Mouse (Mus musculus) neural tube, embryonic 14.5 days (tissue): ENCODE data around the gene B230307C23Rik. TPM values are rescaled to one million over a fixed set of nuclear protein-coding genes. Genes with fewer than 3 reads are reported as not detected.
A peak's percentile ranks its signal among the peaks of the same experiment; 100 is the strongest.

Experiments used
- ATAC-seq: fragments of 200-750 bp; cut with Nextera tagmentation; 2 replicates; pipeline ENCODE4 v1.8.0; 2017; ENCODE audit warnings: low read depth, mild to moderate bottlenecking, moderate TSS enrichment, moderate library complexity
- H3K27ac ChIP-seq: fragments of 300-500 bp; sonication (generic); 2 replicates; pipeline ENCODE4 v1.5.1; 2014; ENCODE audit warnings: low read depth, mild to moderate bottlenecking, control low read depth, low read length, moderate library complexity, mixed read lengths
- H3K27me3 ChIP-seq: fragments of 300-500 bp; sonication (generic); 2 replicates; pipeline ENCODE4 v1.6.1; 2014; ENCODE audit warnings: low read length; ENCODE audit not compliant: control insufficient read depth, insufficient read depth
- H3K36me3 ChIP-seq: fragments of 300-500 bp; sonication (generic); 2 replicates; pipeline ENCODE4 v1.6.1; 2014; ENCODE audit warnings: low read length, mixed read lengths; ENCODE audit not compliant: control insufficient read depth, insufficient read depth
- H3K4me1 ChIP-seq: fragments of 300-500 bp; sonication (generic); 2 replicates; pipeline ENCODE4 v1.6.1; 2014; ENCODE audit warnings: low read length; ENCODE audit not compliant: control insufficient read depth, insufficient read depth
- H3K4me2 ChIP-seq: fragments of 300-500 bp; sonication (generic); 2 replicates; pipeline ENCODE4 v1.6.1; 2014; ENCODE audit warnings: mild to moderate bottlenecking, low read depth, low read length, control low read depth
- H3K4me3 ChIP-seq: fragments of 300-500 bp; sonication (generic); 2 replicates; pipeline ENCODE4 v1.5.1; 2014; ENCODE audit warnings: low read depth, low read length, control low read depth, mixed read lengths
- H3K9ac ChIP-seq: fragments of 300-500 bp; sonication (generic); replicated peaks from 2 replicates; pipeline ENCODE4 v1.6.1; 2014; ENCODE audit warnings: low read depth, mild to moderate bottlenecking, control low read depth, low read length, mixed read lengths
- H3K9me3 ChIP-seq: fragments of 300-500 bp; sonication (generic); 2 replicates; pipeline ENCODE4 v1.6.1; 2016; ENCODE audit warnings: low read length; ENCODE audit not compliant: control insufficient read depth
- WGBS: fragments of 180-500 bp; shearing (Covaris S2); extraction: QIAGEN DNeasy Blood & Tissue Kit; methylation state at CpG from one replicate; pipeline ENCODE4 v1.1.7; 2014; 5-methylcytosine and 5-hydroxymethylcytosine counted together
- polyA plus RNA-seq: library from polyadenylated mRNA; unstranded; fragments of >200 nt; fragmentation: Nextera tagmentation; extraction: Ambion mirVana; gene quantifications from 2 replicates; pipeline ENCODE4 v1.2.1, GENCODE M21; 2014

B230307C23Rik gene
- 21.8 and 35.7 TPM in 2 replicates for polyA plus RNA-seq

DNA sequence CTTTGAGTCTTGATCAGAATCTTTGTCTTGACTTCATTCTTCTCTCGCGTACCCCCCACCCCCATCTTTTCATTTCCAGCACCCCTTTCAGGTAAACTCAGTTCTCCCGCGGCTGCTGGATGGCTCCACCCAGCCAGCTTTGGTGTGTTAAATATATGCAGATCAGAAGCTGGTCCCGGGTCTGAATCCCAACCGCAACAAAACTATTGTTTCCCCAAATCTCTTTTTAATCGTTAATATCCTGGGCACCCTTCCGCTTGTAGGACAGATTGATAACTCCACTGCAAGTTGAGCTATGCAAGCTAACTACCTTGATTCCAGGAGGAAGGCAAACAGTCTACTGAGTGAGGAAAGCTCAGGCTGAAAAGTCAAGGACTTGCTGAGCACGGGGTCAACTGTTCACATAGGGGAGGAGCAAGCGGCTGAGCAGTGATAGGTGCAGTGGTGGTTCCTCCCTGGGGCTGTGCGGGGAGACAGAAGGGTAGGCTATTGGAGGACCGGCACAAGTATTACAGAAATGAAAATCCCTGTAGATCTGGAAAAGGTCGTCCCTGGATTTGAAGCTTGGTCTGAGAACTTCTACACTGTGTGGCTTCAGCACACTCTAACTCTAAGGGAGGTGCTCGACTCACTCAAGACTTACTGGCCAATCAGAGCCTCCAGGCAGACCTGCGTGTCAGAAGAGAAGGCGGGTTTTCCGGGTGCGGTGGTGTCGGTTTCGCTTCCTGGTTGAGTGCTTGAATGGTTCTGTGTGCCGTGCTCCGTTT lies at the start of gene B230307C23Rik:
TSS of gene B230307C23Rik (plus strand) at position 700 of the 767 bp plus-strand sequence.
- 2% methylated on average over 22 of the region's 22 CpGs for WGBS
- H3K4me2 ChIP-seq, result peak within 1 kb of the TSS; percentile 84
- no peaks in the 10 kb centered on the region for H3K27me3 ChIP-seq
- no peaks in the 10 kb centered on the region for H3K9me3 ChIP-seq
- peak within 1 kb of the TSS; percentile 48; the same call in 1 of the 2 replicates for H3K27ac ChIP-seq
- peak; percentile 99 for ATAC-seq
- H3K9ac ChIP-seq, result peak within 1 kb of the TSS; percentile 51; the same call in 1 of the 2 replicates
- peak within 1 kb of the TSS; percentile 48 for H3K4me3 ChIP-seq
- no peaks in the 10 kb centered on the region for H3K36me3 ChIP-seq
- H3K4me1 ChIP-seq, result 0 out of 2 replicates have a peak, but pooled peaks cover 6% of the 10 kb centered on the region

DNA sequence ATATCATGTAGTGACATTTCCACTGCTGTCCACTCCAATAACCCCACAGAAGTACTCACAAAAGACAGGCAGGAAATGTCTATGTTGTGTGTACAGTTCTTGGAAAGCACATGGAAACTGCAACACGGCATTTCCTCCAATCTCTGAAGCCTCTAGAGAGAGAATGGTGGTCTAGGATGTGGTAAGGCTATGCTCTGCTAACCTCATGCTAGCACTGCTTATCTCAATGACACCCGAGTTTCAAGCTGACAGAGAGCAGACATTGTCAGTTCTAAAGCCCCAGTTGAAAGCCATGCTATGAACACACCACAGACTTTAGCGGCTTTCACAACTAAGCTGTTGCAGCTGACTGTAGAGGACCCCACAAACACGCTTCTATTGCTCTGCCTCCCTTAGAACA lies 48.3 kb upstream of the B230307C23Rik start:
- Histone ChIP-seq H3K27me3 (no peaks in the 10 kb centered on the region), H3K4me3 (no peak overlapping the region), H3K4me1 (no peaks in the 10 kb centered on the region), H3K27ac (no peak overlapping the region), H3K9me3 (no peaks in the 10 kb centered on the region), H3K4me2 (no peak overlapping the region), H3K9ac (no peak overlapping the region), H3K36me3 (peaks cover 24% of the 10 kb centered on the region)
- 83% methylated on average over 4 of the region's 4 CpGs for WGBS
- no peak for ATAC-seq

DNA sequence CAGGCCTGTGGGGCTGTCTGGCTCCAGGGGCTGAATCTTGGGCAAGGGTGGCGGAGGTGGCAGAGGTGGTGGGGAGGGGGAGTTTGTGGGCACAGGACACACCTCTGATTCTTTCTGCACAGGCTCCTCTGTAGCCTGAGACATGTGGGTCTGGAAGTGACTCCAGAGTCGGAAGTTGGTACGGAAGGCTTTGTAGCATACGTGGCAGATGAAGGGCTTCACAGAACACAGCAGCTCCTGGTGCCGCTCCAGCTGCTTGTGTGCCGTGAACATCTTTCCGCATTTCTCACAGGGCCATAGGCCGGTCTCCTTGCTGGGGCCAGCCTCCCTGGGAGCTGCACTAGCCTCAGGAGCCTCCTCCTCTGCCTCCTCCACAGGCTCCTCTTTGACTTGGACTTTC lies 47.1 kb upstream of the B230307C23Rik start:
- Histone ChIP-seq H3K4me3 (no peak overlapping the region), H3K9ac (no peak overlapping the region), H3K27me3 (no peaks in the 10 kb centered on the region), H3K36me3 (peaks cover 24% of the 10 kb centered on the region), H3K9me3 (no peaks in the 10 kb centered on the region), H3K4me2 (no peak overlapping the region), H3K4me1 (no peaks in the 10 kb centered on the region), H3K27ac (no peak overlapping the region)
- WGBS, result 99% methylated on average over 8 of the region's 8 CpGs
- ATAC-seq, result no peak

DNA sequence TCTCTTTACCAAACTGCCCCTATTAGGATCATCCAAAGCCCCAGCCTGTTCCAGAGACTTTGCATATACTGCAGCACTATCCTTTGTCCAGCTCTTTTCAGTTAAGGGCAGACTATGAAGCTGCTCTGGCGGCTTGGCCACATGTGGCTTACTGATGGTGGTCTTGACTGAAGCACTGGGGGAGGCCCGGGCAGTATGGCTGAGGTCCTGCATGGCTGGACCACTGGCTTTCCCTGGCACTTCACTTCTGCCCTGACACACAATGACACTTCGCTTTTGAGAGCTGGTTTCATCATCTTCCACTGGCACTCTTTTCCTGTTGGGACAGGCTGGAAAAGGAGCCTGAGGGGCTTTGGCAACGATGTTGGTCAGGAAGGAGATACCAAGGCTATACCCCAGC lies 44.7 kb upstream of the B230307C23Rik start:
- no peak overlapping the region for H3K9ac ChIP-seq
- H3K9me3 ChIP-seq, result no peaks in the 10 kb centered on the region
- no peaks in the 10 kb centered on the region for H3K27me3 ChIP-seq
- H3K4me1 ChIP-seq, result no peaks in the 10 kb centered on the region
- 95% methylated on average over 4 of the region's 4 CpGs for WGBS
- H3K4me3 ChIP-seq, result no peak overlapping the region
- no peak overlapping the region for H3K27ac ChIP-seq
- H3K4me2 ChIP-seq, result no peak overlapping the region
- peaks cover 24% of the 10 kb centered on the region for H3K36me3 ChIP-seq
- no peak for ATAC-seq

DNA sequence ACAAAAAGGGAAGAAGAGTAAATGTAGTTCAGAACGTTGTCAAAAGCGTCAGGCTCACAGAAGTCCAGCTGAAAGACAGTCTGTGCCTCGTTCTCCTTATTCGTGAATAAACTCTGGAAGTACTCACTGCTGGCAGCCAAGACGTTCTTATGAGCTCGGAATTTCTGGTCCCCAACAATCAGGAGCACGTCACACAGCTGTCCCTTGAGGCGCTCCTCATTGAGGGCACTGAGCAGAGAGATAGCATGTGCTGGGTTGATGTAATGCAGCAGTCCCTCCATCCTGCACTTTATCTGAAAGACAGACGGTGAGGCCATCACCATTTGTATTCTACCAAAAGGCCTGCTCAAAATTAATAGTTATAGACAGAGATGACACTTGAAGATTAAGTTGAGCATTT lies 44.3 kb upstream of the B230307C23Rik start:
- peaks cover 24% of the 10 kb centered on the region for H3K36me3 ChIP-seq
- H3K4me2 ChIP-seq, result no peak overlapping the region
- no peaks in the 10 kb centered on the region for H3K9me3 ChIP-seq
- no peak for ATAC-seq
- no peaks in the 10 kb centered on the region for H3K27me3 ChIP-seq
- no peak overlapping the region for H3K9ac ChIP-seq
- no peak overlapping the region for H3K27ac ChIP-seq
- no peaks in the 10 kb centered on the region for H3K4me1 ChIP-seq
- H3K4me3 ChIP-seq, result no peak overlapping the region
- WGBS, result 94% methylated on average over 9 of the region's 9 CpGs

DNA sequence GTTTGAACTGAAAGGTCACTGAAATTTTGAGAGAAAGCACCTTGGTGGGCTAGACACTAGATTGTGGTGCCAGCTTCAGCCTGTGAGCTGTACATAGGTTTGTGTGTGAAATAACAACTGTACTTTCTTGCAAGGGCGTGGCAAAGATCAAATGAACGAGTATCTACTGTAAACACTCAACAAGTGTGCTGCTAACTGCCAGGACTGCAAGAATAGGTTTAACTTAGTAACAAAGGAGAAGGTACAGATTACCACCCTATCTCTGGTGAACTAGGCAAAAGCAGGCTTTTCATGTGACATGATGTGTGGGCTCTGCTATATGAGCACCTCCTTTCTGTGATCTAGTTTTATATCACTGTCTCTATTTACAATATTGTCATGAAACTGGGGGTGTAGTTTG lies 43.8 kb upstream of the B230307C23Rik start:
- no peak overlapping the region for H3K9ac ChIP-seq
- peaks cover 24% of the 10 kb centered on the region for H3K36me3 ChIP-seq
- no peak for ATAC-seq
- H3K9me3 ChIP-seq, result no peaks in the 10 kb centered on the region
- no peak overlapping the region for H3K4me3 ChIP-seq
- 91% methylated on average over 2 of the region's 2 CpGs for WGBS
- no peak overlapping the region for H3K27ac ChIP-seq
- no peak overlapping the region for H3K4me2 ChIP-seq
- no peaks in the 10 kb centered on the region for H3K4me1 ChIP-seq
- H3K27me3 ChIP-seq, result no peaks in the 10 kb centered on the region

DNA sequence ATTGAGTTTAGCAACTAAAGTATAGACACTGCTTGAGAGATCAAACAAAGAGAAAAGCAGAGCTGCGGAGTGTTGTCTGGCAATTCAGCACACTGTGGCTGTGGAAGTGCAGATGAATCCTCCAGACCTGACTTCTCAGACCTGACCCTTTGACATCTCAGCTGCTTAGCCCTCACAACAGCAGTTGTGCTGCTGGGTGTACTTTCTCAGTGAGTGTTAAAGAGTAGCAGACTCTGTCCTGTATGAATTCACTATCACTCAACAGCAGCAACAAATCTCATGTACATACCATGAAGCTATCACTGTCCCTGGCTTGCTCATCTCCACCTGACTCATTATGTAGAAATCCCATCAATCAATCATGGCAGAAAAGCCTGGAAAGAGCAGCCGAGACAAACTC lies 41.1 kb upstream of the B230307C23Rik start:
- ATAC-seq, result no peak
- Histone ChIP-seq H3K4me1 (peaks cover 4% of the 10 kb centered on the region; the same call in 1 of the 2 replicates), H3K9me3 (no peaks in the 10 kb centered on the region), H3K27me3 (no peaks in the 10 kb centered on the region), H3K27ac (no peak overlapping the region), H3K9ac (no peak overlapping the region), H3K36me3 (peaks cover 6% of the 10 kb centered on the region; the same call in 1 of the 2 replicates), H3K4me3 (no peak overlapping the region), H3K4me2 (no peak overlapping the region)
- WGBS, result 76% methylated on average over 2 of the region's 2 CpGs

DNA sequence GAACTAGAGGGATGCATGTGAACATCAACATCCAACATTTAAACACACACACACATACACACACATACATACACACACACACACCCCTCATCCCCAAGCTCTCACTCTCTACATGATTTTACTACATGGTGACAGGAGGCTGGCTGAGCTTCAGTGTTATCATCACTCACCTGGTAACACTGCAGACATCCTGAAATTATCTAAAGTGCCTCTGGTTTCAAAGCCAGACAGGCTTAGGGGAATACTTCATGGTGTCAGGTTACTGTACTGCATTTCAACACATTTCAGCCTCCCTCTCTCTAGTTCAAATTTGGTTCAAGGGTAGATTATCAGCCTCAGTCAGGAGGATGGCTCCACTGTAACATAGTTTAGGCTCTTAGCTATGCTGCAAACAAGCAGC lies 39.5 kb upstream of the B230307C23Rik start:
- H3K4me3 ChIP-seq, result no peak overlapping the region
- ATAC-seq, result no peak
- no peak overlapping the region for H3K27ac ChIP-seq
- H3K4me2 ChIP-seq, result no peak overlapping the region
- no peaks in the 10 kb centered on the region; the same call in 1 of the 2 replicates for H3K36me3 ChIP-seq
- H3K9ac ChIP-seq, result no peak overlapping the region
- no peaks in the 10 kb centered on the region for H3K9me3 ChIP-seq
- peaks cover 10% of the 10 kb centered on the region; the same call in 1 of the 2 replicates for H3K4me1 ChIP-seq
- H3K27me3 ChIP-seq, result no peaks in the 10 kb centered on the region; the same call in 1 of the 2 replicates

DNA sequence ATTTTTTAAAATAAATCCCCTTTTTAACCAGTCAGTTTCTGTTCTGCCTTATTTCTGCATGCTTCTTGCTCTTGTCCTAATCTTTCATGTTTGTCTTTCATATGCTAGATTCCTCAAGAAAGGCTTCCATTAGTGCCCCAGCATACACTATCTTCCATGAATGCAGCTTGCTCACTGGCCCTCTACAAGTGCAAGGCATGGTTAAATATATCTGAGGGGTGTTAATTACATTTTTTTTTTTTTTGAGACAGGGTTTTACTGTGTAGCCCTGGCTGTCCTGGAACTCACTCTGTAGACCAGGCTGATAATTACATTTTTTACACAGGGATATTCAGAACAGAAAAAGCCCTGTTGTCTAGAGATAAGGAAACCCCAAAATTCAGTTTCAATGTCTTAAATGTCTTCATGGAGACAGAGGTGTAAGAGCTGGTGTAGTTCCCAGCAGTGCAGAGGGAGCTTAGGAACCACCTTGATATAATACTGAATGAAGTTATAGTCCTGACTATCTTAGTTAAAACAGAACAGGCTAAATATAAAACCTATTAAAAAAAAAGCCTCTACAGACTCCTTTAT lies 38.6 kb upstream of the B230307C23Rik start:
- no peak for ATAC-seq
- H3K4me2 ChIP-seq, result no peak overlapping the region
- H3K27me3 ChIP-seq, result no peaks in the 10 kb centered on the region; the same call in 1 of the 2 replicates
- no peaks in the 10 kb centered on the region; the same call in 1 of the 2 replicates for H3K36me3 ChIP-seq
- no peaks in the 10 kb centered on the region for H3K9me3 ChIP-seq
- H3K4me3 ChIP-seq, result no peak overlapping the region
- no peak overlapping the region for H3K9ac ChIP-seq
- no peak overlapping the region for H3K27ac ChIP-seq
- H3K4me1 ChIP-seq, result peaks cover 10% of the 10 kb centered on the region; the same call in 1 of the 2 replicates
